Mouse (Mus musculus): ENCODE measurements at regions not wholly inside any gene's neighbourhood (a gene's known extent, or its start where the extent isn't known, plus 50 kb on each side); places are given as distances from the start of the nearest gene placed in this dataset.

DNA sequence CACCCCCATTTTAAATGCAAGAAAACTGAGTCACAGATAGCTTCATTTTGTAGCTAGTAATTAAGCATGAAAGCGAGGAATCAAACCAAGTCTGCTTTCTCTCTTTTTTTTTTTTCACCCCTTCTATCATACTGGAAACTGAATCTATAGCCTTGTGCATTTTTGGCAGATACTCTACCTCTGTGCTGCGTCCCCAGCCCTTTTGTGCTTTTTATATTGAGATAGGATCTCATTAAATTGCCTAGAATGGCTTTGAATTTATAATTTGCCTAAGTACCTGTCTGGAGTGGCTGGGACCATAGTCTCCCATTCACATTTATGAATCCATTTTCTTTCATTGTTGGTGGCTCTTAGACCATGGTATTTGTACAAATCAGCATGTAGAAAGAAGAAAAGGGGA is 209.9 kb upstream of the Fggy start:
- no peak overlapping the region for H3K27ac ChIP-seq (ENCODE audit: control insufficient read depth, insufficient read depth, low read depth, low read length)
- H3K36me3 ChIP-seq (ENCODE audit: control insufficient read depth, insufficient read depth, low read length), result no peaks in the 10 kb centered on the region
- H3K4me1 ChIP-seq (ENCODE audit: control insufficient read depth, insufficient read depth, low read length), result no peaks in the 10 kb centered on the region
- TF ChIP-seq CTCF (IDR thresholded peaks at IDR 0.05; ENCODE audit: control insufficient read depth, insufficient read depth, insufficient replicate concordance, low read depth, low read length) (no peak), POLR2A (IDR thresholded peaks at IDR 0.05; ENCODE audit: control insufficient read depth, low read depth, low read length) (no peak)
- no peak overlapping the region for H3K4me3 ChIP-seq (ENCODE audit: control insufficient read depth, low read depth, low read length)
- no peaks in the 10 kb centered on the region for H3K27me3 ChIP-seq (ENCODE audit: control insufficient read depth, insufficient read depth, low read length)

DNA sequence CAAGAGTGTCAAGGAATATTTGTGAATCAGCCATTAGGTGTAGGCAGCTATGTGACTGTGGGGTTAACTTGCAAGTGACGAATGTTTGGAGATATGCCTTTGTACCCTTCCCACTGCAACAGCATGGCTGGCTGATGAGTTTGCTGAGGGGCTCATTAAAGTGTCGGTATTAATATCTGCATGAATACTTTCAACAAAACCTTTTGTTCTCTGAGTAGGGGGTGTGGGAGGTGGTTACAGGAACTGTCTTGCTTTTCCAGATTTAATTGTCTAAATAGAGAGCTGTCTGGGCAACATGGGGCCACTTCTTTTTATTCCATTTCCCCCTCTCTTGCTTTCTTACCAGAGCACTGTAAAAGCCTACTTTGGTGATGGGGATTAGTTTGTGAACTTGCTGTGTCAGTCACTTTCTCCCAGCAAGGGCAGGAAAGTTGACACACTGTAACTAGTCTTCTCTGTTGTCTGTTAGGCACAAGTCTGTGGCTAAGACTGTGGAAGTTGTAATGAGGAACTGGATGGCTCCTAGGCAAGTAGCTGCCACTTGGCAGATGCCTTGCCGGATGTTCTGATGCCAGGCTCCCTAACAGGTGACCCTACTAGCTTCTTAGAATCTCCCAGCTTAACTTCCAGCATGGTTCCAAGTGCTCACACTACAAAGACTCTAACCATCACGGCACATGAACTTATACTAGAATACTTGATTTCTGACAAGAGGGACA is 208.7 kb upstream of the Fggy start:
- Histone ChIP-seq H3K27ac (ENCODE audit: control insufficient read depth, insufficient read depth, low read depth, low read length) (no peak overlapping the region), H3K4me3 (ENCODE audit: control insufficient read depth, low read depth, low read length) (no peak overlapping the region), H3K4me1 (ENCODE audit: control insufficient read depth, insufficient read depth, low read length) (no peaks in the 10 kb centered on the region), H3K27me3 (ENCODE audit: control insufficient read depth, insufficient read depth, low read length) (no peaks in the 10 kb centered on the region), H3K36me3 (ENCODE audit: control insufficient read depth, insufficient read depth, low read length) (no peaks in the 10 kb centered on the region)
- TF ChIP-seq CTCF (IDR thresholded peaks at IDR 0.05; ENCODE audit: control insufficient read depth, insufficient read depth, insufficient replicate concordance, low read depth, low read length) (no peak), POLR2A (IDR thresholded peaks at IDR 0.05; ENCODE audit: control insufficient read depth, low read depth, low read length) (no peak)

GRCm38 (mm10) chr4:95353894-95354319 is 203.4 kb upstream of the Fggy start:
- H3K27ac ChIP-seq (ENCODE audit: control insufficient read depth, insufficient read depth, low read depth, low read length), result no peak overlapping the region

DNA sequence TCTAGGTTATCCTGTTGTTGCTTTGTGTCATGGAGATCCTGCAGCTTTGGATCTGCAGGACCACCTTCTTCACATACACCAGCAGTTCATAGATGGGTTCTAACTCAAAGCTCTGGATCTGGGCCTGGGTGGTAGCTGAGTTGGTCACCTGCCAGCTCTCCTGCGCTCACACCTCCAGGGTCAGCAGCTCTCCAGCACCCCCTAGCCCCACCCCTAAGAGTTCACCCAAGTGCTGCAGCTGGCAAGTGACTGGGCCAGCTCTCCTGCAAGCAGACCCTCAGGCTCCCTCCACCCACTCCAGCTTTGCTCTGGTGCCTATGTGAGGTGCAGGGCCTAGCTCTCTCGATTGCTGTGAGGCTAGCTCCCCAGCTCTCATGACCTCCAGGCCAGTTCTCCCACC is 198.6 kb upstream of the Fggy start:
- no peaks in the 10 kb centered on the region for H3K27me3 ChIP-seq (ENCODE audit: control insufficient read depth, insufficient read depth, low read length)
- no peaks in the 10 kb centered on the region for H3K36me3 ChIP-seq (ENCODE audit: control insufficient read depth, insufficient read depth, low read length)
- no peak overlapping the region for H3K27ac ChIP-seq (ENCODE audit: control insufficient read depth, insufficient read depth, low read depth, low read length)
- TF ChIP-seq CTCF (IDR thresholded peaks at IDR 0.05; ENCODE audit: control insufficient read depth, insufficient read depth, insufficient replicate concordance, low read depth, low read length) (no peak), POLR2A (IDR thresholded peaks at IDR 0.05; ENCODE audit: control insufficient read depth, low read depth, low read length) (no peak)
- H3K4me3 ChIP-seq (ENCODE audit: control insufficient read depth, low read depth, low read length), result no peak overlapping the region
- H3K4me1 ChIP-seq (ENCODE audit: control insufficient read depth, insufficient read depth, low read length), result no peaks in the 10 kb centered on the region; the same call in 1 of the 2 replicates

More at GRCm38 (mm10) chr4:95353894-95354319, 203.4 kb upstream of the Fggy start:
- Histone ChIP-seq H3K36me3 (ENCODE audit: control insufficient read depth, insufficient read depth, low read length) (no peaks in the 10 kb centered on the region), H3K4me3 (ENCODE audit: control insufficient read depth, low read depth, low read length) (no peak overlapping the region), H3K4me1 (ENCODE audit: control insufficient read depth, insufficient read depth, low read length) (no peaks in the 10 kb centered on the region; the same call in 1 of the 2 replicates), H3K27me3 (ENCODE audit: control insufficient read depth, insufficient read depth, low read length) (no peaks in the 10 kb centered on the region)
- no peak for TF ChIP-seq POLR2A (IDR thresholded peaks at IDR 0.05; ENCODE audit: control insufficient read depth, low read depth, low read length)
- no peak for TF ChIP-seq CTCF (IDR thresholded peaks at IDR 0.05; ENCODE audit: control insufficient read depth, insufficient read depth, insufficient replicate concordance, low read depth, low read length)

GRCm38 (mm10) chr4:95360336-95360967 is 196.9 kb upstream of the Fggy start:
- H3K4me1 ChIP-seq (ENCODE audit: control insufficient read depth, insufficient read depth, low read length), result no peaks in the 10 kb centered on the region
- H3K36me3 ChIP-seq (ENCODE audit: control insufficient read depth, insufficient read depth, low read length), result no peaks in the 10 kb centered on the region
- H3K27me3 ChIP-seq (ENCODE audit: control insufficient read depth, insufficient read depth, low read length), result no peaks in the 10 kb centered on the region
- H3K27ac ChIP-seq (ENCODE audit: control insufficient read depth, insufficient read depth, low read depth, low read length), result no peak overlapping the region
- H3K4me3 ChIP-seq (ENCODE audit: control insufficient read depth, low read depth, low read length), result no peak overlapping the region
- TF ChIP-seq CTCF (IDR thresholded peaks at IDR 0.05; ENCODE audit: control insufficient read depth, insufficient read depth, insufficient replicate concordance, low read depth, low read length), result no peak
- TF ChIP-seq POLR2A (IDR thresholded peaks at IDR 0.05; ENCODE audit: control insufficient read depth, low read depth, low read length), result no peak

DNA sequence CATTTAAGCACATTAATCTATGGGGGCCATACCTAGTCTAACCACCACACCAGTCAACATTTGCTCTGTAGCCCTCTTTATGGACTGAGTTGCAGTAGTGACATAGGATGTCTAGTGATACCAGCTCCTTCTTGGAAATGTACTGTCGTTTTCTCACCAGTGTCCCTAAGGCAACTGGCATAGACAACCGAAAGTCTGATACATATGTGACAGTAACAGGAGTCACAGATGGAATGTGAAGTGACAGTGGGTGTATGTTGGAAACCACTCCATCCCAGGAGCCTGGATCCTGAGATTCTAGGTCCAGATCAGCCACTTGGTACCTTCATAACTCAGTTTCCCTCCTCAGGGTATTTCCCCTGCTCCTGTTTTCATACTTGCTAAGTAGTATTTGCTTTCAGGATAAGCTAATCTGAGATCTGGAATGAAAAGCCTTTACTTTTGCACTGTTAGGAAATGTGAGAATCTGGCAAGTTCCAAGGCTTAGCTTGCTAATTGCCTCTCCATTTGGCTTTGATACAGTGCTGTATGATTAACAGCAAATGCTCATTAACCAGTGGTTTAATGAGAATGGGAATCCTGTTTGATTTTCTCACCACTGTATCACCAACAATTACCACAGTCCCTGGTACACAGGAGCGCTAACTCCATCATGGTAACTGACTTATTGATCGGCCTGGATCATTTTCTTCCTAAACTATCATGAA is 192.8 kb upstream of the Fggy start:
- Histone ChIP-seq H3K4me3 (ENCODE audit: control insufficient read depth, low read depth, low read length) (no peak overlapping the region), H3K27me3 (ENCODE audit: control insufficient read depth, insufficient read depth, low read length) (no peaks in the 10 kb centered on the region), H3K4me1 (ENCODE audit: control insufficient read depth, insufficient read depth, low read length) (no peaks in the 10 kb centered on the region), H3K27ac (ENCODE audit: control insufficient read depth, insufficient read depth, low read depth, low read length) (no peak overlapping the region), H3K36me3 (ENCODE audit: control insufficient read depth, insufficient read depth, low read length) (no peaks in the 10 kb centered on the region)
- TF ChIP-seq POLR2A (IDR thresholded peaks at IDR 0.05; ENCODE audit: control insufficient read depth, low read depth, low read length) (no peak), CTCF (IDR thresholded peaks at IDR 0.05; ENCODE audit: control insufficient read depth, insufficient read depth, insufficient replicate concordance, low read depth, low read length) (no peak)

- peaks cover 2% of the 10 kb centered on the region; the same call in 1 of the 2 replicates for H3K4me1 ChIP-seq (ENCODE audit: control insufficient read depth, insufficient read depth, low read length)
- TF ChIP-seq POLR2A (IDR thresholded peaks at IDR 0.05; ENCODE audit: control insufficient read depth, low read depth, low read length) (no peak), CTCF (IDR thresholded peaks at IDR 0.05; ENCODE audit: control insufficient read depth, insufficient read depth, insufficient replicate concordance, low read depth, low read length) (no peak)
- H3K27ac ChIP-seq (ENCODE audit: control insufficient read depth, insufficient read depth, low read depth, low read length), result no peak overlapping the region
- H3K27me3 ChIP-seq (ENCODE audit: control insufficient read depth, insufficient read depth, low read length), result no peaks in the 10 kb centered on the region
- H3K4me3 ChIP-seq (ENCODE audit: control insufficient read depth, low read depth, low read length), result no peak overlapping the region
- H3K36me3 ChIP-seq (ENCODE audit: control insufficient read depth, insufficient read depth, low read length), result no peaks in the 10 kb centered on the region
Observed at GRCm38 (mm10) chr4:95376386-95376785, 180.9 kb upstream of the Fggy start.

Measured in testis, adult 2 months (tissue).